Mouse (Mus musculus) olfactory bulb, adult 2 months (tissue): Measurements from ENCODE around the gene Cd68.

ENCODE experiments used
- CTCF ChIP-seq: fragments of 200-500 bp; IDR thresholded peaks from 2 replicates; pipeline ENCODE4 v1.5.1; 2012; ENCODE audit warnings: low read depth, mild to moderate bottlenecking, low read length, moderate library complexity; ENCODE audit not compliant: insufficient read depth
- POLR2A ChIP-seq: fragments of 200-500 bp; IDR thresholded peaks from 2 replicates; pipeline ENCODE4 v1.6.1; 2012; ENCODE audit warnings: mild to moderate bottlenecking, low read depth, low read length, moderate library complexity; ENCODE audit not compliant: insufficient read depth

DNA sequence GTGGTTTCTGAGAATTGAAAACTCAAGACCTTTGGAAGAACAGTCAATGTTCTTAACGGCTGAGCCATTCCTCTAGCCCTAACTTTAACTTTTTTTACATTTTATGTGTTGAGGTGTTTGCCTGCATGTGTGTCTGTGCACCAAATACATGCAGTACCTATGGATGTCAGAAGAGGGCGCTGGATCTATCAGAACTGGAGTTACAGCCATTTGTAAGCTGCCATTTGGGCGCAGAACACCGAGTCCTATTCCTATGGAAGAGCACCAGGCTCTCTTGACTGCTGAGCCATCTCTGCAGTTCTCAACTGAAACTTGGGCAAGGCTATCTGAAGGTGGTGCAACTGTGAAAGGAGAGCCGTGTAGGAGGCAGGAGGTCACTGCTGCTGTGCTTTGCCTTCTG lies 32.6 kb upstream of the Cd68 start:
- TF ChIP-seq POLR2A (no peak), CTCF (no peak)
